Mouse (Mus musculus) stomach, adult 2 months (tissue): ENCODE measurements around the gene Prkab1. TPM values are rescaled to one million over a fixed set of nuclear protein-coding genes. Genes with fewer than 3 reads are reported as not detected.

Experiments used
- polyA plus RNA-seq: library from polyadenylated mRNA; depleted of rRNA; stranded (reverse); fragments of >200 nt; gene quantifications from 2 replicates; pipeline ENCODE4 v1.2.3, GENCODE M21; 2012; rRNA removed

Prkab1 gene
- 52.0 and 54.1 TPM in 2 replicates for polyA plus RNA-seq

DNA sequence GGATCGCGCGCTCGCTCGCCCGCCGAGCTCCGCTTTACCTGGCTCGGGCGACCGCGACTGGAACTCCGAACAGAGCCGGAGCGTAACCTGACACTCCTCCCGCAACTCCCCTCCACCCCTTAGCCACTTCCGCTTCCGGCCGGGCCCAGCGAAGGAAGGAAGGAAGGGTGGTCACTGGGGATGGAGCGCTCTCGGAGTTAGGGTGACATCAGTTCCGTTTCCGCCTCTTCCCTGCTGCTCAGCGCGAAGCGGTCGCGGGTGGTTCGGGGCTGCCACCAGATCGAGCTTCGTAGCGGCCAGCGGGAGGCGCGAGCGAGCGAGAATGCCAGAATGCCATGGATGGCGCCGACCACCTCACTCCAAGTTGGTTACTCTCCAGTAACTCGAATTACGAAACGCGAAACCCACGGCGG is at the start of gene Prkab1:
Gene Prkab1 (minus strand): TSS at position 182 of the 413 bp plus-strand sequence.

Other genes starting within 250 kb of the Prkab1 start
- 2.3 and 2.4 TPM in 2 replicates for gene Cit, start 179.2 kb downstream of the Prkab1 start, polyA plus RNA-seq
- gene Tmem233, start 58.7 kb upstream of the Prkab1 start, polyA plus RNA-seq, result 0.11 and 0.15 TPM in 2 replicates